Mouse (Mus musculus) c-Kit-positive CD71-negative TER-119-negative erythroid progenitor cells, embryonic 14.5 days (primary cell): Measurements from ENCODE around the gene Limk1.
A peak's percentile ranks its signal among the peaks of the same experiment; 100 is the strongest.
"Not testable (repeated sequence)": the region's sequence is repeated elsewhere in the genome, so short reads cannot be mapped to it uniquely, and the experiment has no call there.

Experiments used
- DNase-seq: peaks from one replicate; pipeline ENCODE4 v3.0.0-alpha.2; 2013; ENCODE audit warnings: low read depth

The Limk1 gene

DNA sequence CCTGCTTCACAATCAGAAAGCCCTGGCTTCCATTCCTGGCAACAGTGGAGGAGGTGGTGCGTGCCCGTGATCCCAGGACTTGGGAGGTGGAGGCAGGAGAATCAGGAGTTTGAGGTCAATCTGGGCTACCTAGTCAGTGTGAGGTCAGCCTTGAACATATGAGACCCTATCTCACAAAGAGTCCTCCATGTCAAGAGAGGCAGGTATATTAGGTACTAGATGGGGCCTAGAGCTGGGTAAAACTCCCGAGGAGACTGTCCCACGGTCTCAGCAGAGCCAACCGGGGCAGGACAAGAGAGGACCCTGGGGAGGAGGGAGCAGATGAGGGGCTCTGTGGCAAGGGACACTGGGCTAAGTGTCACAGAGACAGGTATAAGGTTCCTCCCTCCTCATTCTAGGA, 10.9 kb downstream of the Limk1 start:
- DNase-seq, result no peak

- DNase-seq, result peak; percentile 74
Observed at GRCm38 (mm10) chr5:134675956-134676759, 12.2 kb downstream of the Limk1 start.

- DNase-seq, result no peak
Observed at GRCm38 (mm10) chr5:134674977-134675376, 13.4 kb downstream of the Limk1 start.

DNA sequence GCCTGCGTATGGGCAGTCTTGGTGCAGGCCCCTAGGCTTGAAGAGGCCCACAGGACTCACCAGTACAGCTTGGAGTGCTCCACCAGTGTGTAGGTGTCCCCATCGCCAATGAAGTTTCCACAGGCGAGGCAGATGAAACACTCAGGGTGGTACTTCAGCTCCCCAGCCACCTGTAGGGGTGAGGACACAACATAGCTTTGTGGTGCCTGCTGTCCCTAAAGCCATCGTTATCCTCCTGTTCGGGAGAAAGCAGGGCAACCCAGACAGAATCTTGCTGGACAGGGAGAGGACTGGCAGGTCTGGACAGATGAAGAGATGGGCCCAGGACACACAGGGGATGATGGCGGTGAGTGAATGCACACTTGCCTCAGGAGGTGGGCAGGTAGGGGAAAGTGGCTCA, 15.8 kb downstream of the Limk1 start:
- DNase-seq, result no peak

- no peak for DNase-seq
Observed at GRCm38 (mm10) chr5:134672198-134672516, 16.2 kb downstream of the Limk1 start.

DNA sequence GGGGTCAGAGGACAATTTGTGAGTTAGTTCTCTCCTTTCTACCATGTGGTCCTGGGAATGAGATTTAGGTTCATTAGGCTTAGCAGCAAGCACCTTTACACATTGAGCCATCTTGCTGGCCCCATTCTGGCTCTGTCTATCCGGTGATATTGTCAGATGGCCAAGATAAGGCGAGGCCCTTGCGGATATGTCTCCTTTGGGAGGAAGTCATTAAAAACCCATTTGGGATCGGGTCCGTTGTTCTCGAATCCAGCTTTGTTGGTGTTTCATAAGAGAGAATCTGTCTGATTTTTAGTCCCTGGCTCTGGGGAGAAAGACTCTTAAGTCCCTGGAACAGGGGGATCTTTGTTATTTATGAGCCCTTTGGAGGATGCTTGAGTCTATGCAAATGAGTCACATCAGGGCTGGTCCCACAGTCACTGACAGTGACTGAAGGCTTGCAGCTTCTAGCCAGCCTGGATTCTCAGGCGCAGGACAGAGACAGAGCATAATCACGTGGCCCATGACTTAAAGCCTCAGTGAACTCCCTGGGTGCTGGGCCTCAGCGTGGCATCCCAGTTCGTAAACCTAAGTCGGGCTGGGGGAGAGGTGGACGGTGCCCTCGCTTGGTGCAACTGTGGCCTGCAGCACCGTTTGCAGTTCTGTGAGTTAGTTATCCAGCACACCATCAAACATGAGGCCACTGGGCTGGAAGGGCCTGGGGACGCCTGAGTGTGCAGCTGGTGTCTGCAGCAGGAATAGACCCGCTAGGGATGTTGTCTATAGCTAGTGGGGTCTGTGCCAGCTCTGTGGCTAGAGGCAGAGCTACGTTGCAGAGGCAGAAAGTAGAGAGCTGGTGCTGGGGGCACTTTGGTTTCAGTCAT, 16.8 kb downstream of the Limk1 start:
- no peak for DNase-seq

GRCm38 (mm10) chr5:134669001-134669708, 19.2 kb downstream of the Limk1 start:
- DNase-seq, result no peak

GRCm38 (mm10) chr5:134668495-134668894, 19.9 kb downstream of the Limk1 start:
- no peak for DNase-seq

DNA sequence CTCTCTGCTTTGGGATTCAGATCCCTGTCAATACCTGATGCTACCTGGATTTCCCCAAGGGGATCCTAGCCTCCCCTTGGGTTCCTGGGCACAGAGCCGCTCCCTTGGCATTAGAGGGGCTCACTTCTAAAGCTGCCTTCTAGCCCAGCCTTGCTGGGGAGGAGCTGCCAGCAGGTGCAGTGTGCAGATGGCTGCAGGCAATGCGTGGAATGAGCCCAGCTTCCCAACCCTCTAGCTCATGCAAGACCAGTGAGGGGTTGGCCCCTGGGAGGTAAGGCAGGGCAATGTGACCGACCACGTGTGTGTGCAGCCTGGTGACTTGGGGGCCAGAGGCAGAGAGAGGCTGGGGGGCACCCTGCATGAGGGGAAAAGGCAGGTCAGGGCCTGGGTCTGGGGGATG, 31.7 kb downstream of the Limk1 start:
- no peak for DNase-seq

DNA sequence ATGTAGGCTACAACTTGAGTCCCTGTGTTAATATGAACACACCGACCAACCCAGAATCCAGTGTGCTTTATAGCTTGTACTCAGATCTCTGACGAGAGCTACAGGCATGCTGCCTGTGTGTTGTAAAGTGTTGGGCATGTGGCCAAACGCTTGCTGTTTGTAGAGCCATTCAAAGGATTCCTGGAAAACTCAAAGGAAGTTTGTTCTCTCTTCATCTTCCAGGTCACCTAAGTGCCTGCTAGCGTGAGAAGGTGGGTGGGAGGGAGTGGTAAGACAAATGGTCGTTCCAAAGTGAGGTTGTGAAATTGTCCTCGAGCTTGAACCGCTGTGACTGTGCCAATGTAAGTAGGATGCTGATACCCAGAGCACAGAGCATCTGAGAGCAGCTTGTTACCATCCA, 36.4 kb downstream of the Limk1 start:
- DNase-seq, result no peak

GRCm38 (mm10) chr5:134650926-134651325, 37.5 kb downstream of the Limk1 start:
- DNase-seq, result peak; percentile 58

DNA sequence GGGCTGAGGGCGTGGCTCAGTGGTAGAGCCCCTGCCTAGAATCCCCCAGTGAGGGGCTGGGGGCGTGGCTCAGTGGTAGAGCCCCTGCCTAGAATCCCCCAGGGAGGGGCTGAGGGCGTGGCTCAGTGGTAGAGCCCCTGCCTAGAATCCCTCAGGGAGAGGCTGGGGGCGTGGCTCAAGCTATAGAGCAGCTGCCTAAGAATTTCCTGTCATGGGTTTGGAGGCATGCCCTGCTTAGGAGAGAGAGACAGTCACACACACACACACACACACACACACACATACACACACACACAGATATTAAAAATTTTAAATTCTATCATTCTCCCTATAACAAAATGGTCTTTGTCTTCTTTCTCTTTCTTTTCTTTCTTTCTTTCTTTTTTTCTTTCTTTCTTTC, 39.4 kb downstream of the Limk1 start:
- not testable (repeated sequence) for DNase-seq

GRCm38 (mm10) chr5:134647394-134647793, 41.0 kb downstream of the Limk1 start:
- no peak for DNase-seq

DNA sequence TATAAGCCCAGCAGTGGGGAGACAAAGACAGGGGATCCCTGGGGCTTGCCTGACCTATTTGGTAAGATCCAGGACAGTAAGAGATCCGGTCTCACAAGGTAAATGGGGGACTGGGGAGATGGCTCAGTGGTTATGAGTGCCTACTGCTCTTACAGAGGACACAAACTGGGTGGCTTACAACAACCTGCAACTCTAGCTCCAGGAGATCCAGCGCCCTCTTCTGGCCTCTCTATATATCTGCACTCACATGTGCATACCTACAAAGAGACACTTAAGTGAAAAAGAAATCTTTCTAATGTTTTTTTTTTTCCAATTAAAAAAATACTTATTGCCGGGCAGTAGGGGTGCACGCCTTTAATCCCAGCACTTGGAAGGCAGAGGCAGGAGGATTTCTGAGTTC, 41.9 kb downstream of the Limk1 start:
- DNase-seq, result no peak

- DNase-seq, result no peak
Observed at GRCm38 (mm10) chr5:134644643-134645118, 43.7 kb downstream of the Limk1 start.

GRCm38 (mm10) chr5:134644121-134644520, 44.3 kb downstream of the Limk1 start:
- DNase-seq, result no peak

DNA sequence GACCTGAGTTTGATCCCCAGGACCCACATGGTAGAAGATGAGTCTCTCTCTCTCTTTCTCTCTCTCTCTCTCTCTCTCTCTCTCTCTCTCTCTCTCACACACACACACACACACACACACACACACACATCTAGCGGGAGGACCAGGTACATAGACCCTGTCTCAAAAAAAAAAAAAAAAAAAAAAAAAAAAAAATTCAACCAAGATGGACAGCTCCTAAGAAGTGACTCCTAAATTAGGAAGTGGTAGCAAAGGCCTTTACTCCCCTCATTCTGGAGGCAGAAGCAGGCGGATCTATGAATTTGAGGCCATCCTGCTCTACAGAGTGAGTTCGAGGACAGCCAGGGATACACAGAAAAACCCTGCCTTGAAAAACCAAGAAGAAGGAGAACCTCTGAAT, 48.0 kb downstream of the Limk1 start:
- DNase-seq, result no peak

- DNase-seq, result peak; percentile 85
Observed at GRCm38 (mm10) chr5:134639269-134639682, 49.1 kb downstream of the Limk1 start, which contains the start of gene Eif4h. Gene Eif4h (minus strand): TSS chr5:134639490.

DNA sequence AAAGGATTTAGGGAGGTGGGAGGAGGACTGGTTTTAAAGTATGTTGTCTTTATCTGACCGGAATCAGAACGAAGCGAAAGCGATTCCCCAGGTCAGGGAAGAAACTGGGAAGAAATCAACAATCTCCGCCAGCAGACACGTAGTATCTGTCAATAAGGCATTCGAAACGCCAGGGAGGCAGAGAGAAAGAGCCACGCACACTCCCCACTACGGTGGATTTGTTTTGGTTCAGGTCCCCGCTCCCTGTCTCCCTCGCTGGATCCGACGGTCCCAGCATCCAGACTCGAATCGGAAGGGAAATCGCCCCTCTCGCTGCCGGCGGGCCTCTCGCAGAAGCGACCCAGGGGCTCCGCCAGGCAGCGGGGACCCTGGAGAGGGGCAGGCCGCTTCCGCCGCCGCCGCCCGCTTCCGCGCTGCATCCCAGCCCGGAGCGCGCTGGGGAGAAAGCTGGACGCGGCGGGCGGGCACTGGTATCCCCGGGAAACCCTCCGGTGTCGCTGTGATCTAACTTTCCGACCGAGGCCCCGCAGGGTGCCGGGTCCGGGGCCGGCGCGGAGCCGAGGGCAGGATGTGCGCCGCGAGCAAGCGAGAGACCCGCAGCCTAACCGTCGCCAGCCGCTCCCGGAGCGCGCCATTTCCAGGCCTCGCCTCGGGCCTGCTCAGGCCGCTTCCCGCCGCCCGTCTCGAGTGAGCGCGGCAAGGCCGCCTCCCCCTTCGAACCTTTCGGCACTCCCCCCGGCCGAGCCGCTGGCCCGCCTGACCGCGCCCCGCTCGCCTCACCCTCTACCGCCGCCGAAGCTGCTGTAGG, 49.7 kb downstream of the Limk1 start:
- DNase-seq, result no peak

DNA sequence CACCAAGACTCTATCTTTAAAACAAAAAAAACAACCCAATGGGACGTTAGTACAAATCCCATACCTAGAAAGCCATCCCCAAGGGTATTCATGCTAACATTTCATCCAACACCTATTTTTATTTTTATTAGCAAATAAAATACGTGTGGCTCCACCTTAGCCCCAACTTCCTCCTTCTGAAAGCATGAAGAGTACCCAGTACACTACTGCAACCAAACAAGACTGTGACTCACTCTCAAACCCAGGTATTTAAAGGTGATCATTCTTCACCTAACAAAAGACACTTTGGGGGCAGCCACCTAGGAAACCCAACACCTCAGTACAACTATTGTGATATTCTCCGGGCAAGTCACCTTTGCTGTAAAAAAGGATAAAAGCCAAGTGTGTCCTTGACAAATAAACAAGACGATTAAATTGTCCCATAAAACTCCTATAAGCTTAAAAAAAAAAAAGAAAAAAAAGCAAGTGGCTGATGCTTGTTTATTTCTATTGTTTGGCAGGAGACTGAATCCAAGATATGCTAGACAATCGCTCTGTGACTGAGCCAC, 50.5 kb downstream of the Limk1 start:
- no peak for DNase-seq

DNA sequence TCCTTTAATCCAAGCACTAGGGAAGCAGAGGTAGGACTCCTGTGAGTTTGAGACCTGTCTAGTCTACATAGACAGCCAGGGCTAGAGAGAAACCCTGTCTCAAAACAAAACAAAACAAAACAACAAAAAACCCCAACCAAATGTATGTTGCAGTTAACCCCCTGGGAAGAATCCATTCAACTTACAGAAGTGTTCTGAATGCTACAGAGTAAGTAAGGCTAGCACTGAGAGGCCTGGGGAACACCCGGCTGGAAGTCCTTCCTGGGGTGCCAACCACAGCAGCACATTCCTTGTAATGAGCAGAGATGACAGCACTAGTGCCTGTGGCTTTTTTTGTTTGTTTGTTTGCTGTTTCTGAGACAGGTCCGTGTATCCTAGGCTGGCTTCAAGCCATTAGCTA, 55.6 kb downstream of the Limk1 start:
- no peak for DNase-seq
